Mouse (Mus musculus) ovary, adult 18-20 months (tissue): Measurements from ENCODE around the gene Kif14.
"Not testable (repeated sequence)": the region's sequence is repeated elsewhere in the genome, so short reads cannot be mapped to it uniquely, and the experiment has no call there.

ENCODE experiments used
- DNase-seq: peaks from one replicate; pipeline ENCODE4 v3.0.0; 2022; ENCODE audit warnings: low spot score, mixed read lengths

Gene Kif14

GRCm38 (mm10) chr1:136556643-136557042 lies 90.5 kb downstream of the Kif14 start:
- DNase-seq = not testable (repeated sequence)

- DNase-seq = no peak
Measured at GRCm38 (mm10) chr1:136557436-136557835, 91.3 kb downstream of the Kif14 start.

- DNase-seq = no peak
Measured at GRCm38 (mm10) chr1:136558762-136559161, 92.6 kb downstream of the Kif14 start.

GRCm38 (mm10) chr1:136559284-136559683 lies 93.1 kb downstream of the Kif14 start:
- no peak for DNase-seq

- DNase-seq = no peak
Measured at GRCm38 (mm10) chr1:136559774-136560173, 93.6 kb downstream of the Kif14 start.

- DNase-seq = no peak
Measured at GRCm38 (mm10) chr1:136561823-136562222, 95.7 kb downstream of the Kif14 start.

DNA sequence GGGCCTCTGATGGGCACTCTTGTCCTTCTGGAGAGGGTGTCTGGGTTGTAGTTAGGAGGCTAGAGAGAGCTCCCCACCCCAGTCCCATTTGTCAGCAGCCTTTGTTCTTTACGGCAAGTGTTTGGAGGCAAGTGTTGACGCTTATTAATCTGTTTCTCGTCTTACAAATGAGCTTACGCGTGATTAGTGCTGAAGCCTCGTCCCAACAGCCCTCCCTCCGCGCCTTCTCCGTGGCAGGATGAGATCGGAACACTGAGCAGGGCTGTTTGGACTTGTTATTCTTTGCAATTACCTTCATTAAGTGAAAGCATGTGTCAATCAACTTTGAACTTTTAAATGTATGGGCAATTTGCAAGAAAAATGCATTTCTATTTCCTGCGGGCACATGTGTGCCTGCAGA lies 97.0 kb downstream of the Kif14 start:
- no peak for DNase-seq

GRCm38 (mm10) chr1:136564963-136565362 lies 98.8 kb downstream of the Kif14 start:
- no peak for DNase-seq

- no peak for DNase-seq
Measured at GRCm38 (mm10) chr1:136566386-136566785, 100.2 kb downstream of the Kif14 start.

DNA sequence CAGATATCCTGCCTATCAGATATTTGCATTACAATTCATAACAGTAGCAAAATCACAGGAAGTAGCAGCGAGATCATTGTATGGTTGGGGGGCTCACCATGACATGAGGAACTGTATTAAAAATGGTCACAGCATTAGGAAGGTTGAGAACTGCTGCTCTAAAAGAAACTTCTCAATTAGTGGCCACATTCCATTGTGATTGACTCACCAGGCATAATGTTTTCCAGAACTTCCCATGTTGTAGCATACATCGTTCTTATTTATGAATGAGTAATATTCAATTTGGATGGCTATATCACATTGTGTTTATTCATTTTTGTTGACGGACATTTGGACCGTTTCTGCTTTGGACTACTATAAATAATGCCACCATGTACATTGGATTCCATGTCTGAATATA lies 101.5 kb downstream of the Kif14 start:
- DNase-seq = no peak

- DNase-seq = no peak
Measured at GRCm38 (mm10) chr1:136568738-136569194, 102.6 kb downstream of the Kif14 start.

GRCm38 (mm10) chr1:136569206-136569605 lies 103.1 kb downstream of the Kif14 start:
- DNase-seq = no peak

- no peak for DNase-seq
Measured at GRCm38 (mm10) chr1:136569626-136570297, 103.6 kb downstream of the Kif14 start.

DNA sequence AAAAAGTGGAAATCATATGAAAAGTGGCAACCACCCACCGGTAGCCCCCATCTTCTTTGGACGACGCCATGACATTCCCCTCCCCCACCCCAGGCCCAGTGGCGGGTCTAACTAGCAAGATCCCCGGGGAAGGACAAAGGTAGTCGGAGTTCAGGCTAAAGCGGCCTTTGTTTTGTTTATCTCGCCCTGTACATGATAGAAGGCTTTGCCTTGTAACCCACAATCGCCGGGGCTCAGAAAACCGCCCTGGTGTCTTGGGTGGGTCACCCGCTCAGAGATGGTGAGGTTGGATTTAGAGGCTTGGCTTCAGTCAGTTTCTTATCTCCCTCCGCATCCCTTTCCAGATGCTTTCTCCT lies 104.1 kb downstream of the Kif14 start:
- no peak for DNase-seq

DNA sequence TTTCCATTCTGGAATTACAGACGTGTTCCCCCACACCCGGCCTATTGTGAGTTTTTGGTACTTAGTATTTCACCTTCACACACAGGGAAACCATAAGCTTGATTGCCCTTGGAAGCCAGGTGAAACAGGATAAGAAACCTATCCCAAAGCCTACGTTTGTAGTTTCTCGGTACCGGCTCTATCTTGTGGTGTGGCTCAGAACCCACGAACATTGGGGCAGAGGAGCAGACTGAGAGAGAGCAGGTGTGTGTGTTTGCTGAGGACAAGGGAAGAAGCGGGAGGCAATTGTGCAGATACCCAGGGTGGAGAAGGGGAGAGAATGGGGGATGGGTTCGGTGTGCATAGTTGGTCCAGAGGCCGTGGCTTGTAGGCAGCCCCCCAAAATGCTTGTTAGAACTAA lies 104.8 kb downstream of the Kif14 start:
- DNase-seq = no peak

DNA sequence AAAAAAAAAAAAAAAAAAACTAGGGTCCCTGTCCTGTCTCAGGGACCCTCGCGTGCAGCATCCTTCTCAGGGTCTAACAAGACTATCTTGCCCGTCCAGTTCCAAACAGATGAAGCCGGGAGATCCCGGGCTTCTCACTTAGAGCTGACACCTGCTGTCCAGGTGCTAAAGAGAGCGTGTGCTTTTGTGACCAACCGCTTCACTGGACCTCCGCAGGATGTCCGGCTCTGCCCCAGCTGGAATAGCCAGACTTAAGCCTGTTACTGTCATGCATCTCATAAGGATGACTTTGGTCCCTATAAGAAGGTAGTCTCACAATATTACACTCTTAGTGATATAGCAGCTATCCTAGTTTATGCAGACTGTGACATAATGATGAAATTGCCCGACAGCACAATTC lies 105.4 kb downstream of the Kif14 start:
- DNase-seq = no peak

DNA sequence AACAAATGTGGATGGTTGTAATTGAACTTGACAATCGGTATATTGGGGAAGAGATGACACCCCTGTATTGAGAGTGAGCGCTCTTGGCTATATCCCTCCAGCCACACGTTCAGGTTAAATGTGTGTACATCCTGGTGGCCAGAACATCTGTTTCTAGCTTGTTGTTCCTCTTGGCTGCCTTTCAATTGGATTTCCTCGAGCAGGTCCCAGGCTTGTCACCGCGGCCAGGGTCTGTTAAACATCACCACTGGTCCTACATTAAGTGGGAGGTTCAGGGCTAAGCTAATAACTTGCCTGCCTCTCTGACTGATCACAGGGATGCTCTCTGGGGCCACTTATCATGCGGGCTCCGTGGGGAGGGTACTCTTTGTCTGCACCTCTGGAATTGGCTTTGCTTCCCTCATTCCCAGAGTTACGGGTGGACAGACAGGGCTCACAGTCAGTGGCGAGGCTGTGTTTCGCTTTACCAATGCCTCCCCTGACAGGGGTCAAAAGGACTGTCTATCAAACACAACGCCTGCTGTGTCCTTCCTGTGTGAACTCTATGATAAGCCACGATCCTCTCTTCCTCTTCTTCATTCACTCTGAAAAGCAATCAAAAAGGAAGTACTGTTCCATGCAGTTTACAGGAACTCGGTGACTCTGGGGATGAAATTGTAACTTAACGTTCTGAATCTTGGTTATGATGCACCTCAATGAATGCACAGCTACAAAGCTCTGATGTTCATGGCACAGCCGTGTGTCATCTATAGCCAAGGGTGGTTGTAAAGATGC lies 111.9 kb downstream of the Kif14 start:
- DNase-seq = no peak

DNA sequence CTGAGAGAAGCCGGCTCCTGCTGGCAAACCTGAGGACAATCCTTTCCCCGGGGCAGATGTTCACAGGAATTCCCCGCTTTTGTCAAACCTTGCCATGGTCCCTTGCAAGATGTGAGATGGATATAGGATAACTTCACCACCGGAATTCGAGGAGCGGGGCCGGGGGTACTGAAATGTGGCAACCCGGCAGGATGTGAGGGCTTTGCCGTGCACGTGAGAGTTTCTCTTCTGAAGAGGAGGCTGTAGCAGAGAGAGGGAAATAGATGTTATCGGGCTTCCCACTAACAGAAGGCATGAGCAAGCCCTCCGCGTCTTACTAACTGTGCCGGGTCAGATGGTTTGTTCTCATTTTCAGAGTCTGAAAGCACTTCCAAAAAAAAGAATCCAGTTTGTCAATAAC lies 113.2 kb downstream of the Kif14 start:
- no peak for DNase-seq

GRCm38 (mm10) chr1:136580266-136580665 lies 114.1 kb downstream of the Kif14 start:
- DNase-seq = no peak
